Mouse (Mus musculus) forebrain, embryonic 14.5 days (tissue): ENCODE data around the gene Dapk3. TPM values are rescaled to one million over a fixed set of nuclear protein-coding genes. Genes with fewer than 3 reads are reported as not detected.
A peak's percentile ranks its signal among the peaks of the same experiment; 100 is the strongest.

Source experiments
- ATAC-seq: fragments of 200-750 bp; cut with Nextera tagmentation; 2 replicates; pipeline ENCODE4 v1.8.0; 2017; ENCODE audit warnings: mild to moderate bottlenecking, moderate library complexity
- DNase-seq: peaks from one replicate; pipeline ENCODE4 v3.0.0-alpha.2; 2015; ENCODE audit warnings: low spot score
- H3K27ac ChIP-seq: fragments of 300-500 bp; sonication (generic); 2 replicates; pipeline ENCODE4 v1.5.1; 2014; ENCODE audit warnings: low read depth, mild to moderate bottlenecking, control low read depth, low read length, moderate library complexity
- H3K27me3 ChIP-seq: fragments of 300-500 bp; sonication (generic); replicated peaks from 2 replicates; pipeline ENCODE4 v1.6.1; 2014; ENCODE audit warnings: low read length, control low read depth, mixed read lengths; ENCODE audit not compliant: control insufficient read depth, insufficient read depth
- H3K36me3 ChIP-seq: fragments of 300-500 bp; sonication (generic); 2 replicates; pipeline ENCODE4 v1.6.1; 2014; ENCODE audit warnings: low read length, control low read depth; ENCODE audit not compliant: control insufficient read depth, insufficient read depth
- H3K4me1 ChIP-seq: fragments of 300-500 bp; sonication (generic); 2 replicates; pipeline ENCODE4 v1.6.1; 2014; ENCODE audit warnings: antibody characterized with exemption, low read length, control low read depth; ENCODE audit not compliant: control insufficient read depth, insufficient read depth
- H3K4me2 ChIP-seq: fragments of 300-500 bp; sonication (generic); 2 replicates; pipeline ENCODE4 v1.6.1; 2014; ENCODE audit warnings: mild to moderate bottlenecking, control low read depth, low read length
- H3K4me3 ChIP-seq: fragments of 300-500 bp; sonication (generic); 2 replicates; pipeline ENCODE4 v1.5.1; 2014; ENCODE audit warnings: low read depth, low read length, control low read depth
- H3K9ac ChIP-seq: fragments of 300-500 bp; sonication (generic); 2 replicates; pipeline ENCODE4 v1.6.1; 2014; ENCODE audit warnings: mild to moderate bottlenecking, low read length, control low read depth, moderate library complexity
- H3K9me3 ChIP-seq: fragments of 300-500 bp; sonication (generic); replicated peaks from 2 replicates; pipeline ENCODE4 v1.6.1; 2016; ENCODE audit warnings: low read length, control low read depth, mixed read lengths; ENCODE audit not compliant: control insufficient read depth
- WGBS: fragments of 180-500 bp; shearing (Covaris S2); extraction: QIAGEN DNeasy Blood & Tissue Kit; methylation state at CpG from one replicate; pipeline ENCODE4 v1.1.7; 2014; 5-methylcytosine and 5-hydroxymethylcytosine counted together
- polyA plus RNA-seq: library from polyadenylated mRNA; unstranded; fragments of >200 nt; fragmentation: Nextera tagmentation; extraction: Ambion mirVana; gene quantifications from 2 replicates; pipeline ENCODE4 v1.2.1, GENCODE M21; 2014

Dapk3 gene
- 49.0 and 50.0 TPM in 2 replicates for polyA plus RNA-seq

GRCm38 (mm10) chr10:81182336-81183333 lies at the start of gene Dapk3:
Gene Dapk3 (plus strand): TSS chr10:81183005.
- peak within 1 kb of the TSS; percentile 86 for H3K27ac ChIP-seq
- H3K27me3 ChIP-seq, result no peaks in the 10 kb centered on the region
- H3K4me1 ChIP-seq, result peaks cover 2% of the 10 kb centered on the region
- peak within 1 kb of the TSS; percentile 78 for H3K9ac ChIP-seq
- ATAC-seq, result peak; percentile 94
- H3K36me3 ChIP-seq, result peaks cover 77% of the 10 kb centered on the region
- peak; percentile 100 for DNase-seq
- peak within 1 kb of the TSS; percentile 60 for H3K4me3 ChIP-seq
- H3K4me2 ChIP-seq, result peak within 1 kb of the TSS; percentile 61
- 3% methylated on average over 53 of the region's 53 CpGs for WGBS
- H3K9me3 ChIP-seq, result no peaks in the 10 kb centered on the region

- peaks cover 36% of the 10 kb centered on the region for H3K27me3 ChIP-seq
- no peak overlapping the region for H3K27ac ChIP-seq
- no peak for DNase-seq
- ATAC-seq, result no peak
- no peak overlapping the region for H3K4me3 ChIP-seq
- no peaks in the 10 kb centered on the region for H3K36me3 ChIP-seq
- 4% methylated on average over 16 of the region's 16 CpGs for WGBS
- H3K9me3 ChIP-seq, result no peaks in the 10 kb centered on the region
- H3K9ac ChIP-seq, result no peak overlapping the region
- H3K4me1 ChIP-seq, result peaks cover 12% of the 10 kb centered on the region
- no peak overlapping the region for H3K4me2 ChIP-seq
Observed at GRCm38 (mm10) chr10:81134181-81134587, 48.6 kb upstream of the Dapk3 start.

GRCm38 (mm10) chr10:81134966-81135681 lies 47.7 kb upstream of the Dapk3 start, which contains the start of gene Zbtb7a:
Gene Zbtb7a (plus strand): TSS chr10:81135220.
- WGBS, result 3% methylated on average over 41 of the region's 41 CpGs
- Histone ChIP-seq H3K27me3 (peaks cover 30% of the 10 kb centered on the region), H3K4me2 (peak within 1 kb of the TSS; percentile 100), H3K9ac (peak within 1 kb of the TSS; percentile 94), H3K9me3 (no peaks in the 10 kb centered on the region), H3K4me1 (peaks cover 13% of the 10 kb centered on the region), H3K4me3 (peak within 1 kb of the TSS; percentile 82), H3K36me3 (no peaks in the 10 kb centered on the region), H3K27ac (peak within 1 kb of the TSS; percentile 95; the same call in 1 of the 2 replicates)
- ATAC-seq (no peak), DNase-seq (no peak)

- H3K4me2 ChIP-seq, result peak overlapping the region; percentile 100
- WGBS, result under 1% methylated on average over 73 of the region's 86 CpGs
- H3K4me3 ChIP-seq, result peak overlapping the region; percentile 82
- peak; percentile 75 for DNase-seq
- no peaks in the 10 kb centered on the region for H3K36me3 ChIP-seq
- H3K9me3 ChIP-seq, result no peaks in the 10 kb centered on the region
- peak; percentile 16 for ATAC-seq
- H3K4me1 ChIP-seq, result peaks cover 13% of the 10 kb centered on the region
- H3K9ac ChIP-seq, result peak overlapping the region; percentile 94
- peak overlapping the region; percentile 95 for H3K27ac ChIP-seq
- peaks cover 29% of the 10 kb centered on the region for H3K27me3 ChIP-seq
Observed at GRCm38 (mm10) chr10:81135831-81136705, 46.7 kb upstream of the Dapk3 start.

- Histone ChIP-seq H3K4me3 (peak overlapping the region; percentile 82), H3K4me2 (peak overlapping the region; percentile 100), H3K36me3 (0 out of 2 replicates have a peak, but pooled peaks cover 3% of the 10 kb centered on the region), H3K27me3 (peaks cover 29% of the 10 kb centered on the region), H3K4me1 (peaks cover 13% of the 10 kb centered on the region), H3K9me3 (no peaks in the 10 kb centered on the region), H3K27ac (peak overlapping the region; percentile 95), H3K9ac (peak overlapping the region; percentile 94)
- ATAC-seq (peak; percentile 57), DNase-seq (no peak)
- WGBS, result under 1% methylated on average over 44 of the region's 50 CpGs
Observed at GRCm38 (mm10) chr10:81136706-81137231, 46.0 kb upstream of the Dapk3 start.

GRCm38 (mm10) chr10:81137252-81138130 lies 45.3 kb upstream of the Dapk3 start:
- Histone ChIP-seq H3K27ac (peak overlapping the region; percentile 95), H3K4me2 (peak overlapping the region; percentile 100), H3K4me3 (peak overlapping the region; percentile 82), H3K27me3 (peaks cover 29% of the 10 kb centered on the region), H3K36me3 (0 out of 2 replicates have a peak, but pooled peaks cover 3% of the 10 kb centered on the region), H3K9ac (peak overlapping the region; percentile 94), H3K4me1 (peaks cover 13% of the 10 kb centered on the region), H3K9me3 (no peaks in the 10 kb centered on the region)
- under 1% methylated on average over 64 of the region's 89 CpGs for WGBS
- DNase-seq (peak; percentile 99), ATAC-seq (peak; percentile 92)

- H3K36me3 ChIP-seq, result 0 out of 2 replicates have a peak, but pooled peaks cover 3% of the 10 kb centered on the region
- peak overlapping the region; percentile 94 for H3K4me2 ChIP-seq
- H3K27ac ChIP-seq, result peak overlapping the region; percentile 88
- peak; percentile 37 for DNase-seq
- H3K9ac ChIP-seq, result peak overlapping the region; percentile 88
- H3K9me3 ChIP-seq, result no peaks in the 10 kb centered on the region
- 1% methylated on average over 19 of the region's 24 CpGs for WGBS
- no peak for ATAC-seq
- H3K4me1 ChIP-seq, result peaks cover 13% of the 10 kb centered on the region
- peaks cover 26% of the 10 kb centered on the region for H3K27me3 ChIP-seq
- peak overlapping the region; percentile 82 for H3K4me3 ChIP-seq
Observed at GRCm38 (mm10) chr10:81138131-81138782, 44.5 kb upstream of the Dapk3 start.
